Mouse (Mus musculus): ENCODE data around the gene Pitpnm3.

- no peak for TF ChIP-seq CTCF (IDR thresholded peaks at IDR 0.05; ENCODE audit: low read depth, low read length)
- no peak for TF ChIP-seq POLR2A (IDR thresholded peaks at IDR 0.05; ENCODE audit: extremely low read depth, insufficient read depth, low read length)
Measured at GRCm38 (mm10) chr11:72060416-72060815, 75.2 kb downstream of the Pitpnm3 start.
